Comparison of ENCODE assay signal across 10 mouse cellular contexts in the genomic region with DNA sequence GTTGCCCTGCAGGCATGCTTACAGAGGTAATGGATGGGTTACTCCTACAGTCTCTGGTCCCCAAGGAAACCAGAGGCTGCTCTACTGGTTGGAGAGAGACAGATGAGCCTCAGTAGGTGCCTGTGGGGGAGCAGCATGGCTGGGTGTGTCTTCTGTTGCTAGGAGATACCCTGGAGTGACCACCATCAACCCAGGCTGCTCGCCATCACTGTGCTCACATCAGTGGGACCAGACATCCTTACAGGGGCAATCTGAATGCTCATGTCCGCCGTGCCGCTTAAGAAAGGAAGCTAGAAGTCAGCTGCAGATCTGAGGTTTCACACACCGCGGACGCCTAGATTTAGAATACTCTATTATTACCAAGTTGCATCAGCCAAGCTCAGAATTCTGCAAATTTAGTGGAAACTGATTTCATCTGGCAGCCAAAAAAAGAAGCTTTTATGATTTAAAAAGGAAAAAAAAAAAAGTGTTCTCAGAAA. TPM values are rescaled to one million over a fixed set of nuclear protein-coding genes. Genes with fewer than 3 reads are reported as not detected.
DNase-seq lines count a peak whose midpoint lies in the region; ATAC-seq and TF ChIP-seq lines count a peak whose summit lies in the region.
"Had no signal": no experiment of that assay in that cellular context is flagged by ENCODE, and none has a peak within 500 bp of the region (broad histone marks: within the 10 kb centered on the region; RNA-seq: fewer than 3 reads in every experiment).

No protein-coding gene starts in this region.

- H3K4me1 ChIP-seq in midbrain, embryonic 10.5 days = peaks cover 23% of the 10 kb centered on the region
- H3K4me1 ChIP-seq in midbrain, embryonic 11.5 days (ENCODE audit: control insufficient read depth, insufficient read depth, low read length) = peaks cover 7% of the 10 kb centered on the region
- H3K4me1 ChIP-seq in stomach, postnatal 0 days (replicated peaks; ENCODE audit: control insufficient read depth, insufficient read depth) = no peaks in the 10 kb centered on the region

- ATAC-seq in midbrain, embryonic 11.5 days (ENCODE audit: low FRiP score) = no peak
- ATAC-seq in stomach, postnatal 0 days (ENCODE audit: low FRiP score, low TSS enrichment) = 0 out of 2 replicates have a peak, but pooled peaks have one; percentile 26

- DNase-seq in midbrain, embryonic 10.5 days (ENCODE audit: low spot score) = peak; percentile 16
- no peak for DNase-seq in midbrain, embryonic 11.5 days (ENCODE audit: low spot score, missing footprints)
- DNase-seq in frontal cortex, postnatal 25 days (ENCODE audit: low spot score in 2 of 2) = peak; percentile 22 to 28
- DNase-seq in left cerebral cortex, postnatal 36 days (ENCODE audit: low spot score in 2 of 2) = peak; percentile 59 to 73
- no peak for DNase-seq in stomach, postnatal 0 days (ENCODE audit: low spot score)
- DNase-seq in gastrocnemius, adult 8-10 months (ENCODE audit: low spot score in 2 of 2) = no peak
- DNase-seq in lung, postnatal 36 days = no peak
- no peak for DNase-seq in natural killer cell, adult 2 months (ENCODE audit: low spot score in 2 of 2)

- no peak for TF ChIP-seq CTCF in stomach, postnatal 0 days (IDR thresholded peaks at IDR 0.05; ENCODE audit: low read depth)

- no peak for TF ChIP-seq EP300 in stomach, postnatal 0 days (optimal IDR thresholded peaks at IDR 0.05)

- H3K9ac ChIP-seq in midbrain, embryonic 11.5 days (ENCODE audit: low read length) = no peak overlapping the region
- no peak overlapping the region for H3K9ac ChIP-seq in stomach, postnatal 0 days (ENCODE audit: low read length)

- no peaks in the 10 kb centered on the region for H3K9me3 ChIP-seq in midbrain, embryonic 10.5 days (replicated peaks)
- no peaks in the 10 kb centered on the region for H3K9me3 ChIP-seq in midbrain, embryonic 11.5 days (ENCODE audit: control insufficient read depth, low read length)
- H3K9me3 ChIP-seq in stomach, postnatal 0 days (ENCODE audit: control insufficient read depth, low read length) = no peaks in the 10 kb centered on the region
- H3K9me3 ChIP-seq: limb, embryonic 10.5 days had no signal

- WGBS in midbrain, embryonic 10.5 days = 87% methylated on average over 7 of the region's 7 CpGs
- 81% methylated on average over 7 of the region's 7 CpGs for WGBS in midbrain, embryonic 11.5 days
- WGBS in stomach, postnatal 0 days = 64% methylated on average over 7 of the region's 7 CpGs

- no peak overlapping the region for H3K27ac ChIP-seq in midbrain, embryonic 10.5 days (replicated peaks)
- H3K27ac ChIP-seq in midbrain, embryonic 11.5 days (ENCODE audit: low read depth, low read length) = no peak overlapping the region
- no peak overlapping the region for H3K27ac ChIP-seq in stomach, postnatal 0 days (replicated peaks)
- H3K27ac ChIP-seq: limb, embryonic 10.5 days; macrophage had no signal

- intact Hi-C loops in left cerebral cortex, postnatal 36 days (cut with DNase I) = loop anchor here (5.0 kb wide), 1 partner anchor 61 kb away; no protein-coding TSS in a partner anchor

- H3K27me3 ChIP-seq in midbrain, embryonic 10.5 days (ENCODE audit: low read depth, poor library complexity, severe bottlenecking) = peaks cover 14% of the 10 kb centered on the region; the same call in 1 of the 2 replicates
- no peaks in the 10 kb centered on the region for H3K27me3 ChIP-seq in midbrain, embryonic 11.5 days (ENCODE audit: control insufficient read depth, insufficient read depth, low read length)
- H3K27me3 ChIP-seq in stomach, postnatal 0 days (ENCODE audit: control insufficient read depth, insufficient read depth, low read length) = no peaks in the 10 kb centered on the region

- no peak overlapping the region for H3K4me2 ChIP-seq in midbrain, embryonic 11.5 days
- no peak overlapping the region for H3K4me2 ChIP-seq in stomach, postnatal 0 days (replicated peaks; ENCODE audit: low read depth)

- no peak overlapping the region for H3K4me3 ChIP-seq in midbrain, embryonic 10.5 days
- H3K4me3 ChIP-seq in midbrain, embryonic 11.5 days (ENCODE audit: low read depth, low read length) = no peak overlapping the region
- H3K4me3 ChIP-seq in stomach, postnatal 0 days (ENCODE audit: low read depth, low read length) = no peak overlapping the region
- H3K4me3 ChIP-seq: limb, embryonic 10.5 days had no signal

- no peaks in the 10 kb centered on the region for H3K36me3 ChIP-seq in midbrain, embryonic 10.5 days
- H3K36me3 ChIP-seq in midbrain, embryonic 11.5 days (ENCODE audit: control insufficient read depth, insufficient read depth, low read length) = no peaks in the 10 kb centered on the region
- H3K36me3 ChIP-seq in stomach, postnatal 0 days (ENCODE audit: control insufficient read depth, insufficient read depth, low read length) = no peaks in the 10 kb centered on the region
- H3K36me3 ChIP-seq: limb, embryonic 10.5 days had no signal

RNA-seq across cellular contexts. Expression of a gene that starts 21.7 kb away (rescaled TPM):
- polyA plus RNA-seq in midbrain, embryonic 10.5 days (2016; fragmentation: Nextera tagmentation; extraction: Ambion mirVana) = 7.3 and 7.6 TPM in 2 replicates
- 5.6 and 5.9 TPM in 2 replicates for polyA plus RNA-seq in midbrain, embryonic 11.5 days (2014; fragmentation: Nextera tagmentation; extraction: Ambion mirVana)
- total RNA-seq in left cerebral cortex, postnatal 36 days (2021) = 10 to 100 TPM; 34.6 to 40.4 TPM
- polyA plus RNA-seq in stomach, postnatal 0 days (2015; fragmentation: Nextera tagmentation; extraction: Ambion mirVana) = 2.2 and 2.3 TPM in 2 replicates
- total RNA-seq in gastrocnemius, adult 8-10 months (2022) = 1 to 10 TPM; 8.0 to 9.4 (median 9.3) TPM

RNA-seq across cellular contexts. Expression of a gene that starts 54.2 kb away (rescaled TPM):
- 0.15 and 0.42 TPM in 2 replicates for polyA plus RNA-seq in midbrain, embryonic 10.5 days (2016; fragmentation: Nextera tagmentation; extraction: Ambion mirVana)
- 0.11 and 0.17 TPM in 2 replicates for polyA plus RNA-seq in midbrain, embryonic 11.5 days (2014; fragmentation: Nextera tagmentation; extraction: Ambion mirVana)
- total RNA-seq in left cerebral cortex, postnatal 36 days (2021) = not detected
- polyA plus RNA-seq in stomach, postnatal 0 days (2015; fragmentation: Nextera tagmentation; extraction: Ambion mirVana) = 0.17 TPM in 1 of 2 replicates, not detected in the other
- 1 to 10 TPM in 1 of 4 experiments, under 1 TPM in 1, not detected in 2; 0.89 to 1.9 TPM for total RNA-seq in gastrocnemius, adult 8-10 months (2022)
- polyA plus RNA-seq: macrophage had no signal

Comparison
In these comparisons a context has a peak if more than half of its experiments do, and no peak if none do; other contexts are left out.
1. DNase-seq: peak in midbrain, embryonic 10.5 days (single experiment), frontal cortex, postnatal 25 days (2 of 2) and left cerebral cortex, postnatal 36 days (2 of 2); none in midbrain, embryonic 11.5 days (single experiment), stomach, postnatal 0 days (single experiment), gastrocnemius, adult 8-10 months (0 of 2), lung, postnatal 36 days (single experiment) and natural killer cell, adult 2 months (0 of 2).